Mouse (Mus musculus) liver (tissue): ENCODE measurements at regions not wholly inside any gene's neighbourhood (a gene's known extent, or its start where the extent isn't known, plus 50 kb on each side); places are given as distances from the start of the nearest gene placed in this dataset.

Experiments used
- DNase-seq: peaks from one replicate; pipeline ENCODE4 v3.0.0-alpha.2; 2020; ENCODE audit warnings: mixed read lengths

DNA sequence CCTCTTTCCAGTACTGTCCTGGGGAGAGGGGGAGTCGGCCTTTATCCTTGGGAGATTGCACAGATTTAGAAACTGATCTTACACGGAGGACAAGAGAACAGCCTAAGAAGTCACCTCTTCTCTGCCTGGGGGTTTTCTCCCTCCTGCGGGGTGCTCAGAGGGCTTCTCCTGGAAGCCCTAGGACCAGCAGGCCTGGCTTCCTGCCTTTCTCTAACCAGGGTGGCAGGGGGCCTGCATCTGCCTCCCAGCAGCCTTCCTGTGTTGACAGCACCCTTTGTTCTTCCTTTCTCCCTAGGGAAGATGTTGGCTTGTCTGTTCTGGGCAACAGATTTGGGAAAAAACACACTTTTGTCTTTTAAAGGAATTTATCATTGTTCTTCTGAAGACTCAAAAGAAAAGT, 153.0 kb upstream of the Tgfbr2 start:
- DNase-seq: no peak

GRCm38 (mm10) chr9:116327080-116327479, 151.9 kb upstream of the Tgfbr2 start:
- no peak for DNase-seq

- DNase-seq: no peak
Observed at GRCm38 (mm10) chr9:116324971-116325370, 149.8 kb upstream of the Tgfbr2 start.

DNA sequence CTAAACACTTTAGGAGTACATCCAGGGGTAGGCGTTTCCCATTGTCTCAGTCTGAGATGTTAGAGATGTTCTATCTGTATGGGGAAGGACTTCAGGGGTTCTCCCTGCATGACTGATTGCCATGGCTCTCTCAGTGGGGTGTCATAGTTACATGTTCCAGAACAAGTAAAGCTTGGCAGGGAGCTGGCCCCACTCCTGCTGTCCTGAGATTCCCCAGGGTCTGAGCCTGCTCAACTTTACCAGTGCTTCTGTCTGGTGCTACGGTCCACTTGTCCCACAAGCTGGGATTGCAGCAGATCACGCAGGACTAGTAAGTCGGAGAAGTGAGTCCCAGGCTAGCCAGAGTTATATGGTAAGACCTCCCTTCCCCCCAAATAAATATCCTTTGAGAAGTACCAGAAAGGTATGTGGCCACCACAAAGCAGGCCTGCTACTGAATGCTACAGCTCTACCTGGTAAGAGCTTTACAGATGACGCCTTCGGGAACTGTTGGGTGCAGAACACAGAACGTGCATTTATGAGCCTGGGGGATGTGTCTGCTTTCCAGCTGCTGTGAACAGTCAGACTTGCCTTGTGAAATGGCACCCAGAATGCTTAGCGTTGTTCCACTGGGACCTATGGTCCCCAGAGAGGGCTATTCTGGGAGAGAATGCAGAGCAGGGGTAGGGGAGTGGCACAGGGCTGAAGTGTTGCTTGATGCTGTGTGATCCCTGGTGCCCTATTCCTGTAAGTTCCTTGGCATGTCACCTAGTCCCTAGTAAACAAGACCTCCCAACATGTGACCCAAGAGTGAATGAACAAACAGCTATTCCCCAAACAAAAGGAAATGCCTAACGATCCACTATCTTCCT, 148.9 kb upstream of the Tgfbr2 start:
- DNase-seq: no peak

DNA sequence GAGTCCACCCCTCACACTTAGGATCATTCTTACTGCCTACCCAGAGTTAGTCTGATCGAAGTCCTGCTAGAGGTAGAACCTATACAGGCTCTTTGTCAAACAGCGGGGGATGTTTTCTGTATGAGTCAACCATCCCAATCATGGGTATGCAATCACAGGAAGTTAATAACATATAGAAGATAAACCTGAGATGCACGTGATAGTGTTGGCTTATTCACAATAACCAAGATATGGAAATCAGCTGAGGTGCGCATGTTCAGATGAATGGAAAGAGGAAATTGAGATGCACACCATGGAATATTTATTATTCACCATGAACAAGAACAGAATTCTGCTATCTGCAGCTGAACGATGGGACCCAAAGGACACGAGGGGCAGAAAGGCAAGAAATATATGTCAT, 146.7 kb upstream of the Tgfbr2 start:
- no peak for DNase-seq

- DNase-seq: no peak
Observed at GRCm38 (mm10) chr9:116319421-116319820, 144.3 kb upstream of the Tgfbr2 start.

DNA sequence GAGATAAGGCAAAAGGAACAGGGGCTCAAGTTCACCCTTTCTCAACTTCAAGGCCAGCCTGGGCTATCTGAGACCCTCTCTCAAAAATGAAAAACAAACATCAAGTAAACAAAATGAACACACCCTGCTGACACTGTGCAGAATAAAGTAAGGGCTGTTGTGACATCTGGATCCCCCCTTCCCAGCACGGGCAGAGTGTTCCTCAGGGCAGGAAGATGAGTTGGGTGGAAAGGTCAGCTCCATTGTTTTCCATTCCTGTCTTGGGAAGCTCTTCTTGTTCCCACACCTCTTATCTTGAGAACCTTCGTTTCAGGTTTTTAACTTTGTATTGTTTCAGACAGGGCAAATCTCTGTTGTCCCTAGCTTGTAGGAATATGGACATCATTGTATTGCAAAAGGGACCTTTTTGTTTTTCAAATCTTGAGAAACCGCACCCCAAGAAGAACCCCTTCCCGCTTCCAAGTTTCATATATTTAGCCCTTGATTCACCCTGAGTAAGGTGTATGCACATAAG, 141.5 kb upstream of the Tgfbr2 start:
- DNase-seq: no peak

- DNase-seq: no peak
Observed at GRCm38 (mm10) chr9:116314803-116315202, 139.6 kb upstream of the Tgfbr2 start.

GRCm38 (mm10) chr9:116313932-116314790, 139.0 kb upstream of the Tgfbr2 start:
- DNase-seq: no peak

- no peak for DNase-seq
Observed at GRCm38 (mm10) chr9:116311364-116311763, 136.2 kb upstream of the Tgfbr2 start.

GRCm38 (mm10) chr9:116301602-116302001, 126.4 kb upstream of the Tgfbr2 start:
- no peak for DNase-seq

DNA sequence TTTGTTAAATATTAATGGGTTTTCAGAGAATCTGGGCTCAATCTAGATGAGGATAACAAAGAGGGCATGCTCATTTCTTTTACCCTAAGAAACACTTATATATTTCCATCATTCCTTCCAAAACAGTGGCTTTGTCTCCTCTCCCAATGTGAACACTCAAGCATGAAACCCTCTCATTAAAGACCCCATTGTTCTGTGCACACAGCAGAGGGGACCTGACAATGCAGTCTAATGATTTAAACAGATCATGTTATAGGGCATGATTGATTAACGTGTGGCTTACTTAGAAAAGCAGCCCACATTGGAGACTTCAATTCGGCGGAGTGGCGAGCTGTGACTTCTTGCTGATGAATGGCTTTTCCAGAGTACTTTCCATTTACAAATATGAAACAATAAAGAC, 123.6 kb upstream of the Tgfbr2 start:
- DNase-seq: no peak

- no peak for DNase-seq
Observed at GRCm38 (mm10) chr9:116296349-116296748, 121.2 kb upstream of the Tgfbr2 start.

DNA sequence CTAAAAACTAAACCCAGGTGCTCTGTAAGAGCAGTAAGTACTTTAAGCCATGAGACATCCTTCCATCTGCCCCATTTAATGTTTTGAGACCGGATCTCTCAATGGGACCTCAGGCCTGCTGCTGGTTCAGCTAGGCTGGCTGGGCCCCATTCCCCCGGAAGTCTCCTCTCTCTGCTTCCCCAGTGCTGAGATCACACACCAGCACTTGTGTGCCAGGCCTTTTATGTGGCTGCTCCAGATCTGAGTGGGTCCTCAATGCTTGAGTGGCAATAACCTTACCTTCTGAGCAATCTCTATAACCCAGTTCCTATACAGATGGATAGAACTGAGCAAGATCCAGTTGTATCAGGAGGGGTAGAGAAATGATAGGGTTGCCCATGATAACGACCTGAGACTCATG, 118.9 kb upstream of the Tgfbr2 start:
- DNase-seq: no peak

DNA sequence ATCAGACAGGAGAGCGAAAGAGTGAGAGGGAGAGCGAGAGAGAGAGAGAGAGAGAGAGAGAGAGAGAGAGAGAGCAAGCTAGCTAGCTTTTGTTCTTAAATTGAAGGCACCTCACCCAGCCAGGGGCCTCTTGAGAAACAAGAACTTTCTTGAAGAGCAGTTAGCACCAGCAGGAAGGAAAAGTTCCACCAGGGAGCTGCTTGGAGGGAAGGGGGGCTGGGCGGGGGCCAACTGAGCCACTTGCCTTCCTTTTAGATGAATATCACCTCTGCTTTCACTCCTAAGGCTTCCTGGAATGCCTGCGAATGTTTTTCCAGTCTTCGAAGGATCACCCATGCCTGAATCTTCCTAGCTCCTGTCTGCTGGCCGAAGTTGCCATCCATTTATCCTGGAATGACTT, 118.0 kb upstream of the Tgfbr2 start:
- DNase-seq: no peak

- DNase-seq: no peak
Observed at GRCm38 (mm10) chr9:116291624-116292023, 116.5 kb upstream of the Tgfbr2 start.

DNA sequence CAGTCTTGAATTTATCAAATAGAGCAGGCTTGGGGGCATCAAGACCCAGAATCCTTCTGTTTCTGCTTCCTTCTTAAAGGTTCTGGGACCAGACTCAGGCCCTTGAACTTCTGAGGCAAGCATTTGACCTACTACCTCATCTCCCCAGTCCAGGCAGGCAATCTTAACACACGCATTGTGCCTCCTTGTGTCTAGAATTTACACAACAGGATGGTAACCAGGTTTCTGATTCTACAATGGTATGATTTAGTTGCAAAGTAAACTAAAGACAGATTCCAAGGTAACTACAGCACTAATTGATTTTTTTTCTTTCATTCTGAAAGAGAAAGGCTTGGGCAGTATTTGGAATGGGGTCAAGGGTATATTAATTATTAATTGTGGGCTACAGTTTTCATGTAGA, 115.7 kb upstream of the Tgfbr2 start:
- DNase-seq: no peak

DNA sequence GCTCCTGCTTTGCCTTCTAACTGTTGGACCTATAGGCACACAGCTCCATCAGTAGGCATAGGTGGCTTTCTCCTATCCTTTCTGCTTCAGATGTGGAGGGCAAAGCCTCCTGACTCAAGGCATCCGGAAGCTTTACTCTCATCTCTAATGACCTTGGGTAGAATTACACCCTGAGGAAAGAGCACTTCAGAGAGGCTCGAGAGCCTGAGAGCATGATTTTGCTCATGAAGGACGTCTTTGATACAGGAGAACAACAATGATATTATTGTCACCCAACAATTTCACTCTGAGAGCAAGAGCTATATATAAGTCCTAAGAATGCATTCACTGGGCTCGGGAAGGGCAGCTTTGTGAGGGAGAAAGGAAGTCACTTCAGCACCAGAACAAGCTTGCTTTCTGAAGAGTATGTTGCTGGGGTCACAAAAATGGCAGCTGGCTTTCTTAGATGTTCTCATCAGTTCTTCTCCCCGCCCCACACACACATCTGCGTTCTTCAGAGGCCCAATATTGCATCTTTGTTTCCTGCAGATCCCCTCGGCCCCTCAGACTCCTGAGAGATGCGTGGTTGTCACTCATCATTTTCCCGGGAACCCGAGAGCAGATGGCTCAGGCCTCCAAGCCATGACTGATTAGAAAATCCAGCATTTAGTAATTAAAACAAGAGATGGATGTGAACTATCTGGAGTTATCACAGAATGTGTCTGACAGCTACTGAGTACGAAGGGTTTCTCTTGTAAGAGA, 110.7 kb upstream of the Tgfbr2 start:
- no peak for DNase-seq

GRCm38 (mm10) chr9:116283790-116284526, 108.8 kb upstream of the Tgfbr2 start:
- DNase-seq: no peak

DNA sequence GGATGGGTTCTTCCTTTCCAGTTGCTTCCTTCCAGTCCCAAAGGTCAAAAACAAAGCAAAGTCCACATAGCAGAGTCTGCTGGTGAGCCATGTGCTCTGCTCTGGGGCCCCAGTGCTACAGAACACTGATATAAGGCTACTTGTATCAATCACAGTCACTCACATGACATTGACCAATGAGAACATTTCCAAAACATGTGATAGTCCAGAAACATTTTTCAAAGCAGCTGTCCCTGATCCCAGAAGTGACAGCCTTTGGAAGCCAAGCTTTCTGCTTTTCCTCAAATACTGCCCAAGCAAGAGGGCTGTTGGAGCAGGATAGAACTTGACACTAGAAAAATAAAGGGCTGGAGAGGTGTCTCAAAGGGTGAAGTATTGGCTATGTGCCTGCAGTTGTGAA, 106.5 kb upstream of the Tgfbr2 start:
- DNase-seq: no peak

DNA sequence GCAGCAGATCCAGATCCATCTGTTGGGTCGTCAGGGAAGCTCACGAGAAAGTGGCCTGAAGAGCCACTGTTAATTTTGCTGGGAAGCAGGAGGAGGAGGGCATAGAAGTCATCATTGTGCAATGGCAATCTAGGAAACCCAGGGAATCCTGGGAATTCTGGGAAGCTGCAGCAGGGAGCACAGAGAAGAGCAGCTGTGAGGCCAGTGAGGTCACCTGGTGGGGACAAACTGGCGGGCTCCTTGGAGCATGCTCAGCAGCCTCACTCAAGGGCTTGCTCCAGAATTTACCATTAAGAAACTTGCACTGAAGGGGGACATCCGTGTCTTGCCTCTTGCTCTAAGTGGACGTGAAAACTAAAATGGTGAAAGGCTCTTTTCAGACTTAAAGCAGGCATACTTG, 105.0 kb upstream of the Tgfbr2 start:
- no peak for DNase-seq

GRCm38 (mm10) chr9:116278862-116279261, 103.7 kb upstream of the Tgfbr2 start:
- no peak for DNase-seq
